Mouse (Mus musculus) MEL (cell line): ENCODE measurements around the gene Pygb. TPM values are rescaled to one million over a fixed set of nuclear protein-coding genes. Genes with fewer than 3 reads are reported as not detected.

ENCODE experiments used
- DNase-seq: peaks from one replicate; pipeline ENCODE4 v3.0.0; 2011; ENCODE audit warnings: low read depth, low spot score
- H3K27ac ChIP-seq: 2 replicates; pipeline ENCODE4 v1.5.1; 2012; ENCODE audit warnings: low read depth, mild to moderate bottlenecking, control low read depth, low read length, moderate library complexity; ENCODE audit not compliant: control insufficient read depth
- H3K27me3 ChIP-seq, 2 experiments: fragments of 150-350 bp in 1 of 2; sonication (generic) in 1 of 2; 2 replicates each; pipeline ENCODE4 v1.6.1; 2012; ENCODE audit warnings: low read length in 2 of 2, mild to moderate bottlenecking in 2 of 2, improper control_type of control experiment in 1 of 2, moderate library complexity in 1 of 2; ENCODE audit not compliant: insufficient read depth in 2 of 2, control insufficient read depth in 1 of 2
- H3K36me3 ChIP-seq, 2 experiments: 2 replicates each; pipeline ENCODE4 v1.6.1; 2012 to 2014; ENCODE audit warnings: low read length in 2 of 2, improper control_type of control experiment in 1 of 2, inconsistent platforms in 1 of 2, mild to moderate bottlenecking in 1 of 2; ENCODE audit not compliant: insufficient read depth in 2 of 2, control insufficient read depth in 1 of 2
- H3K4me1 ChIP-seq, 2 experiments: fragments of 150-350 bp in 1 of 2; sonication (generic) in 1 of 2; 2 replicates each; pipeline ENCODE4 v1.6.1; 2012; ENCODE audit warnings: low read length in 2 of 2, improper control_type of control experiment in 1 of 2, mild to moderate bottlenecking in 1 of 2; ENCODE audit not compliant: insufficient read depth in 2 of 2, control insufficient read depth in 1 of 2
- H3K4me3 ChIP-seq, 2 experiments: fragments of 150-350 bp in 1 of 2; sonication (generic) in 1 of 2; 2 replicates each; pipeline ENCODE4 v1.5.1; 2012; ENCODE audit warnings: low read depth in 2 of 2, low read length in 2 of 2, mild to moderate bottlenecking in 2 of 2, moderate library complexity in 2 of 2, control low read depth in 1 of 2, improper control_type of control experiment in 1 of 2; ENCODE audit not compliant: control insufficient read depth in 1 of 2, insufficient read depth in 1 of 2
- H3K79me2 ChIP-seq: 2 replicates; pipeline ENCODE4 v1.6.1; 2012; ENCODE audit warnings: mild to moderate bottlenecking, low read length, moderate library complexity; ENCODE audit not compliant: control insufficient read depth, poor library complexity, insufficient read depth
- H3K9ac ChIP-seq: 2 replicates; pipeline ENCODE4 v1.6.1; 2012; ENCODE audit warnings: low read depth, mild to moderate bottlenecking, control low read depth, low read length, moderate library complexity; ENCODE audit not compliant: control insufficient read depth, poor library complexity, severe bottlenecking
- H3K9me3 ChIP-seq: fragments of 150-350 bp; sonication (generic); replicated peaks from 2 replicates; pipeline ENCODE4 v1.6.1; 2012; ENCODE audit warnings: mild to moderate bottlenecking, low read length, improper control_type of control experiment, moderate library complexity; ENCODE audit not compliant: insufficient read depth
- CHD1 ChIP-seq: IDR thresholded peaks from 2 replicates; pipeline ENCODE4 v1.6.1; 2012; ENCODE audit warnings: low read depth, mild to moderate bottlenecking, inconsistent platforms, low read length, improper control_type of control experiment
- E2F4 ChIP-seq: IDR thresholded peaks from 2 replicates; pipeline ENCODE4 v1.6.1; 2011; ENCODE audit warnings: low read depth, low read length, improper control_type of control experiment, borderline replicate concordance
- ELF1 ChIP-seq: IDR thresholded peaks from 2 replicates; pipeline ENCODE4 v1.6.1; 2014; ENCODE audit warnings: low read depth, mild to moderate bottlenecking, inconsistent platforms, low read length, improper control_type of control experiment, moderate library complexity
- ETS1 ChIP-seq: IDR thresholded peaks from 2 replicates; pipeline ENCODE4 v1.6.1; 2012; ENCODE audit warnings: low read depth, mild to moderate bottlenecking, inconsistent platforms, low read length, improper control_type of control experiment, moderate library complexity
- GABPA ChIP-seq: IDR thresholded peaks from 2 replicates; pipeline ENCODE4 v1.6.1; 2012; ENCODE audit warnings: low read depth, mild to moderate bottlenecking, inconsistent platforms, low read length, improper control_type of control experiment, moderate library complexity
- GATA1 ChIP-seq: IDR thresholded peaks from 2 replicates; pipeline ENCODE4 v1.6.1; 2011; ENCODE audit warnings: low read depth, low read length, improper control_type of control experiment
- HCFC1 ChIP-seq: IDR thresholded peaks from 2 replicates; pipeline ENCODE4 v1.6.1; 2012; ENCODE audit warnings: low read depth, mild to moderate bottlenecking, inconsistent platforms, low read length, improper control_type of control experiment, moderate library complexity
- JUND ChIP-seq: IDR thresholded peaks from 2 replicates; pipeline ENCODE4 v1.6.1; 2011; ENCODE audit warnings: low read depth, mild to moderate bottlenecking, improper control_type of control experiment, low read length
- MAZ ChIP-seq: IDR thresholded peaks from 2 replicates; pipeline ENCODE4 v1.6.1; 2012; ENCODE audit warnings: low read depth, mild to moderate bottlenecking, inconsistent platforms, low read length, improper control_type of control experiment
- MEF2A ChIP-seq: IDR thresholded peaks from 2 replicates; pipeline ENCODE4 v1.6.1; 2014; ENCODE audit warnings: low read depth, mild to moderate bottlenecking, inconsistent platforms, low read length, improper control_type of control experiment; ENCODE audit not compliant: poor library complexity, insufficient replicate concordance, severe bottlenecking; ENCODE audit errors: extremely low read depth
- MXI1 ChIP-seq: IDR thresholded peaks from 2 replicates; pipeline ENCODE4 v1.6.1; 2011; ENCODE audit warnings: mild to moderate bottlenecking, low read depth, low read length, improper control_type of control experiment
- NELFE ChIP-seq: IDR thresholded peaks from 2 replicates; pipeline ENCODE4 v1.6.1; 2011; ENCODE audit warnings: low read depth, low read length, improper control_type of control experiment
- NRF1 ChIP-seq: IDR thresholded peaks from 2 replicates; pipeline ENCODE4 v1.6.1; 2014; ENCODE audit warnings: low read depth, mild to moderate bottlenecking, inconsistent platforms, low read length, improper control_type of control experiment, moderate library complexity; ENCODE audit not compliant: poor library complexity, insufficient read depth, severe bottlenecking
- POLR2A ChIP-seq, 2 experiments: IDR thresholded peaks; 2 replicates each; pipeline ENCODE4 v1.6.1; 2011 to 2012; ENCODE audit warnings: low read length in 2 of 2, mild to moderate bottlenecking in 2 of 2, control low read depth in 1 of 2, improper control_type of control experiment in 1 of 2, low read depth in 1 of 2, moderate library complexity in 1 of 2; ENCODE audit not compliant: control insufficient read depth in 1 of 2, insufficient read depth in 1 of 2, poor library complexity in 1 of 2
- POLR2AphosphoS2 ChIP-seq: IDR thresholded peaks from 2 replicates; pipeline ENCODE4 v1.6.1; 2011; ENCODE audit warnings: low read length, improper control_type of control experiment
- RAD21 ChIP-seq: IDR thresholded peaks from 2 replicates; pipeline ENCODE4 v1.6.1; 2011; ENCODE audit warnings: mild to moderate bottlenecking, low read depth, low read length, improper control_type of control experiment
- SMC3 ChIP-seq: IDR thresholded peaks from 2 replicates; pipeline ENCODE4 v1.6.1; 2011; ENCODE audit warnings: low read depth, low read length, improper control_type of control experiment
- TBP ChIP-seq: IDR thresholded peaks from 2 replicates; pipeline ENCODE4 v1.8.0; 2011; ENCODE audit warnings: low read depth, low read length, improper control_type of control experiment
- UBTF ChIP-seq: IDR thresholded peaks from 2 replicates; pipeline ENCODE4 v1.6.1; 2012; ENCODE audit warnings: low read depth, mild to moderate bottlenecking, inconsistent platforms, low read length, improper control_type of control experiment, moderate library complexity, borderline replicate concordance; ENCODE audit not compliant: insufficient read depth
- USF2 ChIP-seq, 2 experiments: IDR thresholded peaks; 2 replicates each; pipeline ENCODE4 v1.6.1; 2011 to 2012; ENCODE audit warnings: improper control_type of control experiment in 2 of 2, low read length in 2 of 2, borderline replicate concordance in 1 of 2, inconsistent platforms in 1 of 2, low read depth in 1 of 2, mild to moderate bottlenecking in 1 of 2; ENCODE audit not compliant: insufficient read depth in 1 of 2
- ZC3H11A ChIP-seq: IDR thresholded peaks from 2 replicates; pipeline ENCODE4 v1.6.1; 2012; ENCODE audit warnings: low read depth, mild to moderate bottlenecking, inconsistent platforms, low read length, improper control_type of control experiment
- ZMIZ1 ChIP-seq: IDR thresholded peaks from 2 replicates; pipeline ENCODE4 v1.6.1; 2012; ENCODE audit warnings: low read depth, mild to moderate bottlenecking, inconsistent platforms, low read length, improper control_type of control experiment, moderate library complexity
- polyA plus RNA-seq, 2 experiments: library from polyadenylated mRNA; stranded (reverse) in 1 of 2; unstranded in 1 of 2; fragments of >175 nt in 1 of 2; fragments of >200 nt in 1 of 2; gene quantifications; 2 replicates each; pipeline versions ENCODE4 v1.2.1 to v1.2.4; 2012; ENCODE audit warnings: low replicate concordance in 2 of 2, low read depth in 1 of 2; ENCODE audit not compliant: insufficient read length in 2 of 2, insufficient read depth in 1 of 2, missing spikeins in 1 of 2
- total RNA-seq: library from RNA; depleted of rRNA; stranded (reverse); fragments of 300-350 nt; gene quantifications from 2 replicates; pipeline ENCODE4 v1.2.3, GENCODE M21; 2012

The Pygb gene
- total and polyA plus RNA-seq, 3 experiments, result 19.0 to 26.5 TPM; not detected in 1

- peaks cover 0 to 6% of the 10 kb centered on the region in 2 experiments; a peak in 1 of 4 replicates for H3K4me1 ChIP-seq
- TF ChIP-seq POLR2A (IDR thresholded peaks at IDR 0.05; ENCODE audit: control insufficient read depth in 1 of 2, insufficient read depth in 1 of 2, low read depth in 1 of 2, low read length in 2 of 2, poor library complexity in 1 of 2) (no peak), USF2 (IDR thresholded peaks at IDR 0.05; ENCODE audit: borderline replicate concordance in 1 of 2, insufficient read depth in 1 of 2, low read depth in 1 of 2, low read length in 2 of 2) (no peak)
- TF ChIP-seq, all 39 proteins: peak for 0
- no peak overlapping the region for H3K27ac ChIP-seq
- H3K9ac ChIP-seq, result no peak overlapping the region
- H3K79me2 ChIP-seq, result peaks cover 3% of the 10 kb centered on the region; the same call in 1 of the 2 replicates
- H3K27me3 ChIP-seq, result no peaks in the 10 kb centered on the region
- peak; percentile 19 for DNase-seq
- no peaks in the 10 kb centered on the region for H3K9me3 ChIP-seq
- H3K36me3 ChIP-seq, result peaks cover 0 to 4% of the 10 kb centered on the region in 2 experiments; a peak in 2 of 4 replicates
- no peak overlapping the region for H3K4me3 ChIP-seq
These were observed 2.4 kb downstream of the Pygb start for GRCm38 (mm10) chr2:150788768-150789550.

GRCm38 (mm10) chr2:150793320-150793719, 6.8 kb downstream of the Pygb start:
- H3K4me3 ChIP-seq, result no peak overlapping the region
- no peaks in the 10 kb centered on the region for H3K79me2 ChIP-seq
- H3K27ac ChIP-seq, result no peak overlapping the region
- no peak for DNase-seq
- TF ChIP-seq MEF2A (no peak), GABPA (no peak), ZC3H11A (no peak), MAZ (no peak), NRF1 (no peak), GATA1 (no peak), ELF1 (no peak), RAD21 (no peak), MXI1 (no peak), UBTF (no peak), TBP (no peak), ZMIZ1 (no peak), JUND (no peak), CHD1 (no peak), SMC3 (no peak), POLR2AphosphoS2 (no peak), ETS1 (no peak), E2F4 (no peak), NELFE (no peak), HCFC1 (no peak)
- TF ChIP-seq, all 39 proteins: peak for 0
- Histone ChIP-seq H3K4me1 (no peaks in the 10 kb centered on the region), H3K9ac (no peak overlapping the region), H3K9me3 (no peaks in the 10 kb centered on the region), H3K36me3 (no peaks in the 10 kb centered on the region), H3K27me3 (no peaks in the 10 kb centered on the region)
